Mouse (Mus musculus): ENCODE data around the gene Amigo1. TPM values are rescaled to one million over a fixed set of nuclear protein-coding genes. Genes with fewer than 3 reads are reported as not detected.

Gene Amigo1
- polyA plus RNA-seq, 1 experiment from 2014 or later, result 4.3 TPM

DNA sequence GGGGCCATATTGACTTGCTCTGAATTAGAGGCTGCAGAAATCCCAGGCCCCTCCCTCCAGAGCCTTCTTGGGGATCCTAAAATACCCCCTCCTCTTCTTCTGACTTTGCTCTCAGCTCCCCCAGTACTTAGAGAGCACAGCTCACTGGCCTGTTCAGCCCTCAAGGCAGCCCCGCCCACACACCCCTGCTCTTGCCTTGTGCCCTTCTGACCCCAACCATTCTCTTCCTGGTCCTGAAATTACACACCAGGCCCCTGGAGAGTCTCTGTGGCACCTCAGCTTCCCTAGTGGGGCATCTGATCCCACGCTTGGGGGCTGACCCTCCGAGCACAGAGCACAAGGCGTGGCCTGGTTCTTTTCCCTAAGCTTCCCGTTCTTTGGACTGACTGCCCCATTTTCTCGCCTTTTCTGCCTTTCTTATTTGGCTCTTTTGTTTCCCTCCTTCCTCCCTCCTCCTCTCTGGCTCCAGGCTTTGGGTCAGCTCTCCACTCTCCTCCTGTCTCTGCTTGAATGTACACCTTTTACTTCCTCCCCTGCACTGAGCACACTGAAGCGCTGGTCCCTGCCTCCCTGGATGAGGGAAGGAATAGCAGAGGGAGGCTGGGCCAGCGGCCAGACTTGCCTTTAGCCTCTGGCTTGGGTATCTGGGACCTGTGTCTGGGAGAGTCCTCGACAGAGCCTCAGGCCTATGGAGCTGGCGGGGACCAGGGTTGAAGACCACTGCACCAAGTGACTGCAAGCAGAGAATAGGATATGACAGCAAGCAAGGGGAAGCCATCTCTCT lies 20.4 kb upstream of the Amigo1 start:
- DNase-seq (ENCODE audit: low spot score), result peak; percentile 68
- Histone ChIP-seq H3K27ac (replicated peaks) (peak overlapping the region; percentile 81), H3K36me3 (replicated peaks) (no peaks in the 10 kb centered on the region), H3K27me3 (replicated peaks; ENCODE audit: low read depth, poor library complexity, severe bottlenecking) (peaks cover 18% of the 10 kb centered on the region), H3K4me3 (peak overlapping the region; percentile 22), H3K4me1 (peaks cover 50% of the 10 kb centered on the region), H3K9me3 (no peaks in the 10 kb centered on the region)
- WGBS, result 8% methylated on average over 10 of the region's 10 CpGs

DNA sequence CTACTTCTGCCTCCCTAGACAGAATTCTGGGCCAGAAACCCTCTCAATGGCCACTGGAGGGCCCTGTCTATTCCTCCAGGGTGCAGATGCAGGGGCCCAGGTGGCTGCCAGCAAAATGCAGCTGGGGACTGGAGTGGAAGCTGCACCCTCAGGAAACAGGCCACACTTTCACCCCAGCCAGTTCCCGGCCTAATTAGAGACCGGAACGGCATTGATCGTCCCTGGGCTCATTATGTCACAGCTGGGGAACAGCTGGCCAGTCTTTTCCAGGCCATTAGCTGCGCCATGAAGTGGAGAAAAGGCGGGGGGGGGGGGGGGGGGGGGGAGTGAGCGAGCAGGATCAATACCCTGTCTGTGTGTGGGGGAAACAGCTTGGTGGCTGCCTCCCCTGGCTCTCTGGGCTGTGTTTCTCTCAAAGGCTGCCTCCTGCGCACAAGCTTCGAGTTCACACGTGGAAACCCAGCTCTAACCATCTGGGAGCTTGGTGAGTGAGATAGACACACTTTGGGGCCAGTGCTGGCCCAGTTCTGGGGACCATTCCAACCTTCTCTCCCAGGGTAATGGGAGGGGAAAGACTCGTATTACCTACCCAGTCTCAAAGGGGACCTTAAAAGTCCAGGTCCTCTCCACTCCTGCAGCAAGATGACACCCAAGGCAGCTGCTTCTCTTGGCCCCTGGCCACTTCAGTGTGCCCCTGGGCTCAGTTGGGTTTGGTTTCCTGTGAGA lies 19.5 kb upstream of the Amigo1 start:
- Histone ChIP-seq H3K9me3 (no peaks in the 10 kb centered on the region), H3K36me3 (replicated peaks) (no peaks in the 10 kb centered on the region), H3K27ac (replicated peaks) (peak overlapping the region; percentile 81), H3K4me1 (peaks cover 50% of the 10 kb centered on the region), H3K4me3 (peak overlapping the region; percentile 22), H3K27me3 (replicated peaks; ENCODE audit: low read depth, poor library complexity, severe bottlenecking) (peaks cover 18% of the 10 kb centered on the region)
- peak; percentile 85 for DNase-seq (ENCODE audit: low spot score)
- WGBS, result 7% methylated on average over 11 of the region's 11 CpGs

DNA sequence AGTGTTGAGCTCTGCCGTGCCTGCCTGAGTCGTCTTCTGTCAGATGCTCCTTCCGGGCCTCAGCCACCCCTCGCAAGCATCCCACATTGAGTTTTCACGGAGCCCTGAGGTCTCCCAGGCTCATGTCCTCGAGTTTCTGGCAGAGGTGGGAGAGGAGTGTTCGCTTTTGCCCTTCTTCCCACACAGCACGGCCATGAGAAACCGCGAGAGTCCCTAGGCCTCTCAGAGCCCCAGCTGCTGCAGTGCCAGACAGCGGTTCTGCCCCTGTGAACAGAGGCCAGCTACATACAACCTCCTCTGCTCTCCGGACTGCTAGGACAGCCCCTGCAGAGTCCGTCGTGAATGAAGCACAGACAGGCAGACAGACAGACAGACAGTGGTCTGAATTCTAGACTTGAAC lies 18.6 kb upstream of the Amigo1 start:
- 36% methylated on average over 14 of the region's 14 CpGs for WGBS

DNA sequence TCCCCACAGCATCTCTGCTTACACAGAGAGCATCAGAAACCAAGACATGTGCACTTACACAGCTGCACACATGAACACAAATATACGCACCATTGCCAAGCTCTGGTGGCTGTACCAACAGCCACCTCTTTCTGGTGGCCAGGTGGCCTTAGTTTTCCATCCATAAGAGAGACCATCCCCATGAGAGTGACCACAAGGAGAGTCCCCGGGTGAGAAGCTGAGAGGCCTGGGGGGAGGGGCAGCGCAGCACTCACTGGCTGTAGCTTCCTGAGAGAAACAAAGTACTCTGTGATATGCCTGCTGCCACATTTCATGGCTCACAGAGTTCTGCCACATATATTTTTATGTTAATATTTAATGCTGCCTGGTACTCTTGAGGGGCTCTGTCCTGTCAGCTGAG lies 16.9 kb upstream of the Amigo1 start:
- no peak overlapping the region for H3K4me3 ChIP-seq
- 38% methylated on average over 3 of the region's 3 CpGs for WGBS
- H3K27ac ChIP-seq (replicated peaks), result peak overlapping the region; percentile 81; the same call in 1 of the 2 replicates
- peak; percentile 31 for DNase-seq (ENCODE audit: low spot score)
- no peaks in the 10 kb centered on the region for H3K9me3 ChIP-seq
- H3K4me1 ChIP-seq, result peaks cover 50% of the 10 kb centered on the region
- H3K27me3 ChIP-seq (replicated peaks; ENCODE audit: low read depth, poor library complexity, severe bottlenecking), result peaks cover 15% of the 10 kb centered on the region
- no peaks in the 10 kb centered on the region for H3K36me3 ChIP-seq (replicated peaks)

More for the DNA sequence above, 18.6 kb upstream of the Amigo1 start:
- peak; percentile 43 for DNase-seq (ENCODE audit: low spot score)
- peaks cover 50% of the 10 kb centered on the region for H3K4me1 ChIP-seq
- no peaks in the 10 kb centered on the region for H3K9me3 ChIP-seq
- no peaks in the 10 kb centered on the region for H3K36me3 ChIP-seq (replicated peaks)
- peaks cover 18% of the 10 kb centered on the region for H3K27me3 ChIP-seq (replicated peaks; ENCODE audit: low read depth, poor library complexity, severe bottlenecking)
- 0 out of 2 replicates have a peak overlapping the region, but pooled peaks have one; percentile 1 for H3K4me3 ChIP-seq
- H3K27ac ChIP-seq (replicated peaks), result peak overlapping the region; percentile 81

DNA sequence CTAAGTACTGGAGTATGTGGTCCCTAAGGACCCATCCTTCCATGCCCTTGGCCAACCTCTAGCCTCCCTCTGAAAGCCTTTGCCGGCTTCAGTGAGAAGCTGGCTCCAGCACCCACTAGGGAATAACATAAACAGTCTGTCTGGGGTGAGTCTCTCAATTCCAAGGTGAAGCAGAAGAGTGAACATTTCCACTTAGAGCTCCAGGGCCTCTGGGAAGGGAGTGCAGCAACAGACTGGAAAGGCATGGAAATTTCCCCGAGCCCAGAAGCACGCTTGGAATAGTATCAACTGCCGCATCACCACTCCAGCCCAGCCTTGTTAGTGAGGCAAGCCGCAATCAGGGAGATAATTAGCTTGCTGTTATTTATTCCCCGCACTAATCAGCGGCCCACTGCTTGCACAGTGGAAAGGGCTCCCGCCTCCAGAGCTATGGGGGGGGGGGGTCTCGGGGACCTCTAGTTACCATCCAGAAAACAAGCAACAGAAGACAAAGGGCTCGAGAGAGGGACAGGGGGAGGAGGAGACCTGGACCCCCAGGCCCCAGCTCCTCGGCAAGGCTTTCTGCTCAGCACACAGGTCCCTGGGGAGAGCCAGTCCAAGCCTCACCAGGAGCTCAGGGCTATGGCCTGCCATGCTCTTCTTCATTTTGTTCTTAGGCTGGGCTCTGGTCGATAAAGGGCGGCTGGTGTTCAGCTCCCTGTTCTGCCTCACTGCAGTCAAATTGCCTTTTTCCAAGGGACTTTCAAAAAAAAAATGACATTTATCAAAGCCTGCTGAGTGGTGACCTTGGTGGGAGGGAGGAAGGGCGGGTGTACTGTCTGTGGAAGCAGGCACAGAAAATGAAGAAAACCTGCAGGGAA lies 11.2 kb upstream of the Amigo1 start:
- H3K27ac ChIP-seq (replicated peaks), result peak overlapping the region; percentile 65
- peaks cover 10% of the 10 kb centered on the region; the same call in 1 of the 2 replicates for H3K27me3 ChIP-seq (replicated peaks; ENCODE audit: low read depth, poor library complexity, severe bottlenecking)
- no peaks in the 10 kb centered on the region for H3K9me3 ChIP-seq
- peak overlapping the region; percentile 4; the same call in 1 of the 2 replicates for H3K4me3 ChIP-seq
- peak; percentile 39 for DNase-seq (ENCODE audit: low spot score)
- 25% methylated on average over 14 of the region's 14 CpGs for WGBS
- no peaks in the 10 kb centered on the region for H3K36me3 ChIP-seq (replicated peaks)
- peaks cover 14% of the 10 kb centered on the region for H3K4me1 ChIP-seq

DNA sequence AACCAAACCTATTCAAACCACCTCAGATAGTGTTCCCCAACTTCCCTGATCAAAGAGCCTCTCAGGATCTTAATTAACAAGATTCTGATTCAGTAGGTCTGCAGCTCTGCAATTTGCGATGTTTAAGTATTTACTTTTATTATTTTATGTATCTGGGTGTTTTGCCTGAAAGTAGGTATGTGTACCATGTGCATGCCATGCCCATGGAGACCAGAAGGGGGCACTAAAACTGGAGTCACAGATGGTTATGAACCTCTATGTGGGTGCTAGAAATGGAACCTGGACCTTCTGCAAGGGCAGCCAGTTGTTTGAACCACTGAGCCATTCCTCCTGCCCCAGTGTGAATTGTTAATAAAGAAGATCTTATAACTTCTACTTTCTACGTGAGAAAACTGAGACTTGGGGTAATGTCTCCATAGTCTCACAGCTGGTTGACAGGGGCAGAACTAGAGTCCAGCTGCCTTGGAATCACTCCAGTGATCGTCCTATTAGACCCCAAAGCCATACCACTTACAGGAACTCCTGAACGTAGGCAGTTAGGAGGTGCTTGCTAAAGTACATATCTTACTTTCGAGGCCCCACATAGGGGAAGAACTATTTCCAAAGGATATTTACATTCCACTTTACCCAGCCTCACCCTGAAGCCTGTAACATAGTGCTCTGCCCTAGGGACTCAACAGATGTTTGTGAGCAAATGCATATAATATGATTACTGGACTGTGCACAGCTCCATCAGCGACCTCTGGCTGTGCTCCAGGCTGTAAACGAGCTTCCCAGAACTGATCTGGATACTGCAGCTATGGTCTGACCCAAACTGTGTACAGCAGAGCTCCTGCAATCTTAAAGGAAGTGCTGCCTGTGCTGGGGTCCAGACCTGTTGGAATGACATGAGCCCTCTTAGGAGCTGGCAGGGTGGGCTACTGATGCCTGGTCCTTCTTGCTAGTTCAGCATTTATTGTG lies 7.1 kb upstream of the Amigo1 start:
- no peak overlapping the region for H3K27ac ChIP-seq (replicated peaks)
- H3K36me3 ChIP-seq (replicated peaks), result no peaks in the 10 kb centered on the region
- H3K4me3 ChIP-seq, result no peak overlapping the region
- H3K9me3 ChIP-seq, result no peaks in the 10 kb centered on the region
- 85% methylated on average over 7 of the region's 7 CpGs for WGBS
- H3K27me3 ChIP-seq (replicated peaks; ENCODE audit: low read depth, poor library complexity, severe bottlenecking), result peaks cover 13% of the 10 kb centered on the region
- DNase-seq (ENCODE audit: low spot score), result no peak
- peaks cover 16% of the 10 kb centered on the region for H3K4me1 ChIP-seq

DNA sequence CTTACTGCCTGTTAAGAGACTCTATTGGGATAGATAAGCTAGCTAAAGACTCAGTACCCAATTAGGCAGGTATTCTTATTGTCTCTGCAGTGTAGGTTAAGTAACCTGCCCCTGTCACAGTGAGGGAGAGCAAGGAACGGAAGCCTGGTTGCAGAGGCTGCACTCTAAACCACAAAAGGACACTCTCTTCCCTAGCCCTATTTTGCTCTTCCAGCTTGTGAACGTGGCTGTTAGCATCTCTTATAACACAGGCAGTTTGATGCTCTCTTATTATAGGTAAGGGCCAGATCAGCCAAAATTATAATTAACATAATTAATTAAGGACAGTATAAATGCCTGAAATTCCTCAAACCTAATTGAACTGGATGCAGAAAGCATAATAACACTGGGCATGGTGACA lies 5.6 kb upstream of the Amigo1 start:
- no peak overlapping the region for H3K27ac ChIP-seq (replicated peaks)
- no peaks in the 10 kb centered on the region for H3K9me3 ChIP-seq
- no peak for DNase-seq (ENCODE audit: low spot score)
- H3K4me3 ChIP-seq, result no peak overlapping the region
- peaks cover 7% of the 10 kb centered on the region for H3K4me1 ChIP-seq
- 34% methylated on average over 2 of the region's 2 CpGs for WGBS
- no peaks in the 10 kb centered on the region for H3K36me3 ChIP-seq (replicated peaks)
- H3K27me3 ChIP-seq (replicated peaks; ENCODE audit: low read depth, poor library complexity, severe bottlenecking), result peaks cover 19% of the 10 kb centered on the region

DNA sequence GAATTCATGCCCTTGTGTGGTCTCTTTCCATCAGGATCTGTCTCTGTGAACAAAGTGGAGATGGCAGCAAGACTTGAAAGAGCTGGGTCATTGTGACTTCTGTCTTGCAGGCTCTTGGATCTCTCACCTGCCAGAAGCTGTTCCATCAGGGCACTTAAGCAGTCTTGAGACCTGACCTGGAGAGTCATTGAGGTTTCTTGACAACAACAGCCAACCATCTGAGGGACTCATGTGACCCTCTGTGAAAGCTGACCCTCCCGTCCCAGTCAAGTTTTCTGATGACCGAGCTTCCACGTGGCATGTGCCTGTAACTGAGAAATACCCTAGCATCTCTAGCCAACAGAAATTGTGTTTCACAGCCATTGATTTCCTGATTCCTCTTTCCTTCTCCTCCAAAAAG lies 1.4 kb upstream of the Amigo1 start:
- Histone ChIP-seq H3K4me3 (no peak overlapping the region), H3K36me3 (replicated peaks) (0 out of 2 replicates have a peak, but pooled peaks cover 10% of the 10 kb centered on the region), H3K4me1 (peaks cover 28% of the 10 kb centered on the region), H3K9me3 (no peaks in the 10 kb centered on the region), H3K27me3 (replicated peaks; ENCODE audit: low read depth, poor library complexity, severe bottlenecking) (peaks cover 55% of the 10 kb centered on the region), H3K27ac (replicated peaks) (no peak overlapping the region)
- no peak for DNase-seq (ENCODE audit: low spot score)
- WGBS, result 73% methylated on average over 3 of the region's 3 CpGs

DNA sequence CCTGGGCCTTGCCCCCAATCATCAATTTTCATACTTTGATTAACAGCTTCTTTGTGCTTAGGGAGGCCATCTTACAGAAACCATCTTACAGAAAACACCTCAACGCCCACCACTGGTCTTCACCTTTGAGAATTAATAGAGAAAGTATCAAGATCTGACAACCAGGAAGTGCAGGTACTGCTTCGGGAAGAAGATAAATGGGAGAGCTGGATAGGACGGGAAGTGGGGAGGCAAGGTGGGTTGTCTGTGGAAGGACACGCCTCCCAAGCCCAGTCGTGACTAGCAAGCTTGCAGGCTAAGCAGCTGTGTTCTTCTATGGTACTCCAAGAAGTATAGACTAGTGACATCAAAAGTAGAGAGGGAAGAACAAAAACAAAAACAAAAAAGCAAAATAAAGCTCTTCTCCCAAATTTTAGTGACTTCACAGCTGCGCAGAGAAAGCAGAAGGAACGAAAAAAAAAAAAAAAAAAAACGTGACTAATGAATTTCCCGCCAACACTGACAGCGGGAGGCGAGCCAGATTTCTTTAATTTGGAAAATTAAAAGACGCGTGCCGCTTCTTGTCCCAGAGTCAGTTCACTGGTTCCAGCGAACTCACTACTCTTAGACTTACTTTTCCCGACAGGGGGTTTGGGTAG lies 556 bp upstream of the Amigo1 start:
- 3% methylated on average over 16 of the region's 16 CpGs for WGBS
- no peak for DNase-seq (ENCODE audit: low spot score)
- Histone ChIP-seq H3K27me3 (replicated peaks; ENCODE audit: low read depth, poor library complexity, severe bottlenecking) (peaks cover 58% of the 10 kb centered on the region), H3K27ac (replicated peaks) (no peak overlapping the region; the same call in 1 of the 2 replicates), H3K4me1 (peaks cover 33% of the 10 kb centered on the region), H3K9me3 (no peaks in the 10 kb centered on the region), H3K4me3 (peak overlapping the region; percentile 85), H3K36me3 (replicated peaks) (0 out of 2 replicates have a peak, but pooled peaks cover 10% of the 10 kb centered on the region)

DNA sequence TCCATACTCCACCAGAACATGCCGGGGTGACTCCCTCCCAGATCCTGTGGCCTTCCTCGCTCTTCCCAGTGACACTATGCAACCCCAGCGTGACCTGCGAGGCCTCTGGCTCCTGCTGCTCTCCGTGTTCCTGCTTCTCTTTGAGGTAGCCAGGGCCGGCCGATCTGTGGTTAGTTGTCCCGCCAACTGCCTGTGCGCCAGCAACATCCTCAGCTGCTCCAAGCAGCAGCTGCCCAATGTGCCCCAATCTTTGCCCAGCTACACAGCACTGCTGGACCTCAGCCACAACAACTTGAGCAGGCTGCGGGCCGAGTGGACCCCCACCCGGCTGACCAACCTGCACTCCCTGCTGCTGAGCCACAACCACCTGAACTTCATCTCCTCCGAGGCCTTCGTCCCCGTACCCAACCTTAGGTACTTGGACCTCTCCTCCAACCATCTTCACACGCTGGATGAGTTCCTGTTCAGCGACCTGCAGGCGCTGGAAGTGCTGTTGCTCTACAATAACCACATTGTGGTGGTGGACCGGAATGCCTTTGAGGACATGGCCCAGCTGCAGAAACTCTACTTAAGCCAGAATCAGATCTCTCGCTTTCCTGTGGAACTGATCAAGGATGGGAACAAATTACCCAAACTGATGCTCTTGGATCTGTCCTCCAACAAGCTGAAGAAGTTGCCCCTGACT lies 1.1 kb downstream of the Amigo1 start:
- H3K4me3 ChIP-seq, result peak overlapping the region; percentile 85
- no peak overlapping the region for H3K27ac ChIP-seq (replicated peaks)
- H3K4me1 ChIP-seq, result peaks cover 33% of the 10 kb centered on the region
- DNase-seq (ENCODE audit: low spot score), result no peak
- no peaks in the 10 kb centered on the region for H3K9me3 ChIP-seq
- H3K27me3 ChIP-seq (replicated peaks; ENCODE audit: low read depth, poor library complexity, severe bottlenecking), result peaks cover 58% of the 10 kb centered on the region
- WGBS, result 59% methylated on average over 20 of the region's 20 CpGs
- 0 out of 2 replicates have a peak, but pooled peaks cover 10% of the 10 kb centered on the region for H3K36me3 ChIP-seq (replicated peaks)

Data from embryonic facial prominence, embryonic 10.5 days (tissue).